Mouse (Mus musculus) lung, embryonic 14.5 days (tissue): ENCODE measurements around the gene Tnfrsf12a. TPM values are rescaled to one million over a fixed set of nuclear protein-coding genes. Genes with fewer than 3 reads are reported as not detected.

ENCODE experiments used
- ATAC-seq: fragments of 200-750 bp; cut with Nextera tagmentation; 2 replicates; pipeline ENCODE4 v1.8.0; 2017; ENCODE audit warnings: mild to moderate bottlenecking, moderate TSS enrichment, moderate library complexity; ENCODE audit not compliant: insufficient read depth
- DNase-seq: peaks from one replicate; pipeline ENCODE4 v3.0.0-alpha.2; 2015
- H3K27ac ChIP-seq: fragments of 300-500 bp; sonication (generic); 2 replicates; pipeline ENCODE4 v1.5.1; 2014; ENCODE audit warnings: low read depth, mild to moderate bottlenecking, moderate library complexity
- H3K27me3 ChIP-seq: fragments of 300-500 bp; sonication (generic); 2 replicates; pipeline ENCODE4 v1.6.1; 2014; ENCODE audit warnings: low read length, control low read depth; ENCODE audit not compliant: insufficient read depth
- H3K36me3 ChIP-seq: fragments of 300-500 bp; sonication (generic); 2 replicates; pipeline ENCODE4 v1.6.1; 2014; ENCODE audit warnings: control low read depth; ENCODE audit not compliant: insufficient read depth
- H3K4me1 ChIP-seq: fragments of 300-500 bp; sonication (generic); 2 replicates; pipeline ENCODE4 v1.6.1; 2014; ENCODE audit warnings: antibody characterized with exemption, control low read depth; ENCODE audit not compliant: insufficient read depth
- H3K4me2 ChIP-seq: fragments of 300-500 bp; sonication (generic); 2 replicates; pipeline ENCODE4 v1.6.1; 2014; ENCODE audit warnings: mild to moderate bottlenecking
- H3K4me3 ChIP-seq: fragments of 300-500 bp; sonication (generic); 2 replicates; pipeline ENCODE4 v1.5.1; 2014; ENCODE audit warnings: low read depth, low read length
- H3K9ac ChIP-seq: fragments of 300-500 bp; sonication (generic); 2 replicates; pipeline ENCODE4 v1.6.1; 2014
- H3K9me3 ChIP-seq: fragments of 300-500 bp; sonication (generic); 2 replicates; pipeline ENCODE4 v1.6.1; 2016; ENCODE audit warnings: low read depth, low read length, control low read depth
- CTCF ChIP-seq: IDR thresholded peaks from 2 replicates; pipeline ENCODE4 v1.5.1; 2016; ENCODE audit warnings: antibody characterized with exemption, low read depth
- WGBS: fragments of 180-500 bp; shearing (Covaris S2); extraction: QIAGEN DNeasy Blood & Tissue Kit; methylation state at CpG from one replicate; pipeline ENCODE4 v1.1.7; 2014; 5-methylcytosine and 5-hydroxymethylcytosine counted together
- polyA plus RNA-seq: library from polyadenylated mRNA; unstranded; fragments of >200 nt; fragmentation: Nextera tagmentation; extraction: Ambion mirVana; gene quantifications from 2 replicates; pipeline ENCODE4 v1.2.1, GENCODE M21; 2014

The Tnfrsf12a gene
- polyA plus RNA-seq, 1 experiment from 2014 or later: 21.6 TPM

- Histone ChIP-seq H3K4me2 (no peak overlapping the region), H3K4me3 (no peak overlapping the region), H3K27ac (no peak overlapping the region), H3K9ac (no peak overlapping the region), H3K9me3 (no peaks in the 10 kb centered on the region), H3K36me3 (no peaks in the 10 kb centered on the region), H3K27me3 (no peaks in the 10 kb centered on the region), H3K4me1 (no peaks in the 10 kb centered on the region)
- no peak for TF ChIP-seq CTCF
- 51% methylated on average over 2 of the region's 2 CpGs for WGBS
- ATAC-seq (peak; percentile 42; the same call in 1 of the 2 replicates), DNase-seq (peak; percentile 64)
These were observed 39.7 kb upstream of the Tnfrsf12a start for GRCm38 (mm10) chr17:23717003-23717402.

- H3K4me1 ChIP-seq: no peaks in the 10 kb centered on the region
- H3K9ac ChIP-seq: no peak overlapping the region
- H3K36me3 ChIP-seq: no peaks in the 10 kb centered on the region
- H3K9me3 ChIP-seq: no peaks in the 10 kb centered on the region
- 5% methylated on average over 3 of the region's 3 CpGs for WGBS
- H3K27ac ChIP-seq: no peak overlapping the region
- DNase-seq (peak; percentile 90), ATAC-seq (peak; percentile 66)
- peak; percentile 92 for TF ChIP-seq CTCF
- H3K4me2 ChIP-seq: no peak overlapping the region
- no peak overlapping the region for H3K4me3 ChIP-seq
- no peaks in the 10 kb centered on the region for H3K27me3 ChIP-seq
These were observed 28.9 kb upstream of the Tnfrsf12a start for GRCm38 (mm10) chr17:23706212-23706611.

DNA sequence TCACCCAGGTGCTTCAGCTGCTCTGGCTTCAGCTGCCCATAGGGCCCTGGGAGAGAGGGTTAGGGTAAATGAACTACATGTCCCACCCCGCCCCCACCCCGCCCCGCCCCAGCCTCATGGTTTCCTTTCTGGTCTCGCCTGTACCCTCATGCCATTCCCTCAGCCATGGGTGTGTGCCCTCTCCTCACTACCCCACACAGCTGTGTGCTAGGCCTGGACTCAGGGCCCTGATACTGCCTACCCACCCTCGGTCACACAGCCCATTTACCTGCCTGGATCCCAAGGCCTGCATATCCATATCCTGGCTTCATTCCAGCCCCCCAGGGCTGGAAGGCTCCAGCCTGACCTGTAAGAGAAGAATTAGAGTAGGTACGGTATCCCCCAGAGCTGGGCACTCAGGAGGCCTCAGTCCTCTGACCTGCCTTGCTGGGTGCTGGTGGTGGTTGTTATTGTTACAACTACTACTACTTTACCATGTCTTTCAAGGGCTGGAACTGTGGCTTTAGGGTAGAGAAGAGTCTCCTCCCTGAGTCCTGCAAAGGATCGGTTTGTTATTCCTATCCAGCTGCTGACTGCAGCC is 28.3 kb upstream of the Tnfrsf12a start:
- DNase-seq (no peak), ATAC-seq (peak; percentile 10; the same call in 1 of the 2 replicates)
- Histone ChIP-seq H3K9ac (no peak overlapping the region), H3K4me3 (no peak overlapping the region), H3K36me3 (no peaks in the 10 kb centered on the region), H3K9me3 (no peaks in the 10 kb centered on the region), H3K27me3 (no peaks in the 10 kb centered on the region), H3K4me2 (no peak overlapping the region), H3K27ac (no peak overlapping the region), H3K4me1 (no peaks in the 10 kb centered on the region)
- no peak for TF ChIP-seq CTCF
- 74% methylated on average over 7 of the region's 7 CpGs for WGBS

DNA sequence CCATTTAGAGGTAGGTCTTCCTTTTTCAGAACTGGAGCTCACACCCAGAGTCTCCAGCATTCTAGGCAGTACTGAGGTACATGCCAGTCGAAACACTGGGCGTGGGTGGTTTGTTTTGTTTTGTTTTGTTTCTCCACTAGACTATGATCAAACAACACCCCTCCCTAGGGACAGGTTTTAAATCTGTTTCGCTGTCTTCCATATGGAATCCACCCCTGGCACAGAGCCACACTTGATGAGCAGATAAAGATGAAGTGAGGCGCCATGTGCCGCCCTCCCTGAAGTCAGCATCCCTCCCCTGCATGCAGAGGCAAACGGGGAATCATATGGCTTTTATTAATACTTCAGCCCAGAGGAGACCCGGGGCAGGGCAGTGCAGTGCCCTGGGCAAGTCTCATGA is 27.5 kb upstream of the Tnfrsf12a start:
- peaks cover 3% of the 10 kb centered on the region for H3K27me3 ChIP-seq
- H3K9me3 ChIP-seq: no peaks in the 10 kb centered on the region
- H3K4me3 ChIP-seq: no peak overlapping the region
- TF ChIP-seq CTCF: no peak
- H3K9ac ChIP-seq: no peak overlapping the region
- H3K36me3 ChIP-seq: no peaks in the 10 kb centered on the region
- no peaks in the 10 kb centered on the region for H3K4me1 ChIP-seq
- no peak overlapping the region for H3K4me2 ChIP-seq
- 33% methylated on average over 7 of the region's 7 CpGs for WGBS
- DNase-seq: no peak
- no peak overlapping the region for H3K27ac ChIP-seq
- no peak for ATAC-seq

GRCm38 (mm10) chr17:23703301-23703700 is 26.0 kb upstream of the Tnfrsf12a start:
- ATAC-seq: no peak
- Histone ChIP-seq H3K4me3 (no peak overlapping the region), H3K27me3 (peaks cover 11% of the 10 kb centered on the region), H3K4me2 (no peak overlapping the region), H3K27ac (no peak overlapping the region), H3K36me3 (no peaks in the 10 kb centered on the region), H3K9ac (no peak overlapping the region), H3K4me1 (no peaks in the 10 kb centered on the region), H3K9me3 (no peaks in the 10 kb centered on the region)
- no peak for DNase-seq
- 81% methylated on average over 9 of the region's 9 CpGs for WGBS
- no peak for TF ChIP-seq CTCF

GRCm38 (mm10) chr17:23700079-23700478 is 22.8 kb upstream of the Tnfrsf12a start:
- H3K4me1 ChIP-seq: no peaks in the 10 kb centered on the region; the same call in none of the 2 replicates
- peak overlapping the region; percentile 100 for H3K4me2 ChIP-seq
- peak overlapping the region; percentile 54 for H3K9ac ChIP-seq
- peak; percentile 93 for DNase-seq
- no peaks in the 10 kb centered on the region for H3K36me3 ChIP-seq
- H3K27me3 ChIP-seq: peaks cover 11% of the 10 kb centered on the region
- no peak overlapping the region for H3K27ac ChIP-seq
- under 1% methylated on average over 27 of the region's 28 CpGs for WGBS
- no peaks in the 10 kb centered on the region for H3K9me3 ChIP-seq
- TF ChIP-seq CTCF: peak; percentile 81
- peak; percentile 94 for ATAC-seq
- H3K4me3 ChIP-seq: peak overlapping the region; percentile 64

DNA sequence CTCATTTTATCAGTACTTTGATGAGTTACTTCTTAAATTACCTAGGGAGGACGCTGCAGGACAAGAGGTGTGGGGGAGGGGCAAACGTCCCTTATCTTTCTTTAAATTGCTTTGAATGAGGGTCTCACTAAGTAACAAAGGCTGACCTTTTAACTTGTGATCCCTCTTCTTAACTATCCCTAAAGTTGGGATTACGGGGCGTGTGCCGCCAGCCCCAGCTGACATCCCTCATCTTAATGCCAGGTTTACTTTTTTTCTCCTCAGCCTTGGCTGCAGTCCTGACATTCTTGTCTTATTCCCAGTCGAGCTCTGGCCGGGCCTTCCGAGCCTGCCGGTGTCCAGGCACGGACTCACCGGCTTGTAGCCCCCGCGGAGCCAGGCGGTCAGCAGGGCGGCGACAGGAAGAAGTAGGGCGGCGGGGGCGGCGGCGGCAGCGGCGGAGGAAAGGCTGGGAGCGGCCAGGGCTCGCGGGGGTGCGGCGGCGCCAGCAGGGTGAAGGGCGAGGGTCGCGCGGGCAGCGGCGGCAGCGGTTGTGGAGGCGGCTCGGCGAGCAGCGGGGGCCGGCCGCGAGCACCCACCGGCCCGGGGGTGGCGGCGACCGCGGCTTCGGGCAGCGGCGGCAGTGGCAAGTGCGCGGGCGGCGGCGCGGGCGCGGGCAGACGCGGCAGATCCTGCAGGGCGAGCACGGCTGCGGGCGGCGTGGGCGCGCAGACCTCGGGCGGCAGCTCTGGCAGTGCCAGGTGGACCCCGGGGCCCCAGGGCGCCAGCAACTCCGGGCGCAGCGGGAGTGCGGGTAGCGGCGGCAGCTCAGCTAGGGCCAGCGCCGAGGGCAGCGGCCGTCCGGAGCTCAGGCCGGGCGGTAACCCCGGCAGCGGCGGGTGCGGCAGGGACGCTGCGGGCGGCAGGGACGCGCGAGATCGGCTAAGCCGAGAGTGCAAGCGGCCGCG is 22.1 kb upstream of the Tnfrsf12a start:
- H3K9me3 ChIP-seq: no peaks in the 10 kb centered on the region
- DNase-seq (peak; percentile 63), ATAC-seq (peak; percentile 19; the same call in 1 of the 2 replicates)
- H3K4me3 ChIP-seq: peak overlapping the region; percentile 64
- under 1% methylated on average over 101 of the region's 101 CpGs for WGBS
- peaks cover 7% of the 10 kb centered on the region for H3K4me1 ChIP-seq
- H3K36me3 ChIP-seq: no peaks in the 10 kb centered on the region
- H3K4me2 ChIP-seq: peak overlapping the region; percentile 100
- TF ChIP-seq CTCF: no peak
- peak overlapping the region; percentile 54 for H3K9ac ChIP-seq
- peaks cover 11% of the 10 kb centered on the region for H3K27me3 ChIP-seq
- no peak overlapping the region for H3K27ac ChIP-seq
